13 mouse cellular contexts compared by ENCODE assay signal in genomic region chr14:45561681-45562080, GRCm38 (mm10). TPM values are rescaled to one million over a fixed set of nuclear protein-coding genes. Genes with fewer than 3 reads are reported as not detected.
DNase-seq lines count a peak whose midpoint lies in the region; TF ChIP-seq lines count a peak whose summit lies in the region.
"Had no signal": no experiment of that assay in that cellular context is flagged by ENCODE, and none has a peak within 500 bp of the region (broad histone marks: within the 10 kb centered on the region; RNA-seq: fewer than 3 reads in every experiment).

No protein-coding gene starts in this region.

- 91% methylated on average over 6 of the region's 6 CpGs for WGBS in midbrain, embryonic 10.5 days
- 63% methylated on average over 6 of the region's 6 CpGs for WGBS in kidney, adult 2 months

- H3K27me3 ChIP-seq in midbrain, embryonic 10.5 days (ENCODE audit: low read depth, poor library complexity, severe bottlenecking): peaks cover 18% of the 10 kb centered on the region
- no peaks in the 10 kb centered on the region for H3K27me3 ChIP-seq in kidney, adult 2 months (replicated peaks; ENCODE audit: control insufficient read depth, insufficient read depth, low read length)
- H3K27me3 ChIP-seq: liver, embryonic 13.5 days had no signal

- no peak for TF ChIP-seq POLR2A in kidney, adult 2 months (IDR thresholded peaks at IDR 0.05; ENCODE audit: low read depth, low read length)

- no peak overlapping the region for H3K27ac ChIP-seq in midbrain, embryonic 10.5 days (replicated peaks)
- no peak overlapping the region for H3K27ac ChIP-seq in kidney, adult 2 months (ENCODE audit: insufficient read depth, low read depth, low read length)
- H3K27ac ChIP-seq: hindbrain, embryonic 12.5 days; kidney, postnatal 0 days; liver, embryonic 13.5 days had no signal

- no peaks in the 10 kb centered on the region for H3K9me3 ChIP-seq in midbrain, embryonic 10.5 days (replicated peaks)
- H3K9me3 ChIP-seq: G1E; hindbrain, embryonic 12.5 days; liver, embryonic 13.5 days had no signal

- no peak overlapping the region for H3K4me3 ChIP-seq in midbrain, embryonic 10.5 days
- H3K4me3 ChIP-seq in kidney, adult 2 months (ENCODE audit: insufficient read depth, low read depth, low read length): no peak overlapping the region
- H3K4me3 ChIP-seq: hindbrain, embryonic 12.5 days; liver, embryonic 13.5 days had no signal

- peaks cover 16% of the 10 kb centered on the region for H3K4me1 ChIP-seq in midbrain, embryonic 10.5 days
- peaks cover 5% of the 10 kb centered on the region; the same call in 1 of the 2 replicates for H3K4me1 ChIP-seq in kidney, adult 2 months (ENCODE audit: control insufficient read depth, insufficient read depth, low read length)
- H3K4me1 ChIP-seq: liver, embryonic 13.5 days had no signal

- DNase-seq in layer of hippocampus, adult 11-12 months (ENCODE audit: low spot score): peak; percentile 58
- no peak for DNase-seq in layer of hippocampus, postnatal 25 days (ENCODE audit: extremely low spot score in 1 of 2, low spot score in 1 of 2)
- peak; percentile 49 for DNase-seq in MN1 (ENCODE audit: low spot score)
- DNase-seq in fat pad, adult 2 months (ENCODE audit: extremely low read depth, low read depth, low spot score): peak; percentile 61
- peak; percentile 48 to 51 for DNase-seq in layer of hippocampus, adult 8-10 months (ENCODE audit: low spot score in 2 of 2)
- no peak for DNase-seq in midbrain, embryonic 10.5 days (ENCODE audit: low spot score)
- no peak for DNase-seq in cerebellum, postnatal 36 days
- no peak for DNase-seq in kidney, adult 2 months
- DNase-seq: liver, embryonic 13.5 days had no signal

- no peaks in the 10 kb centered on the region for H3K36me3 ChIP-seq in midbrain, embryonic 10.5 days
- H3K36me3 ChIP-seq in kidney, adult 2 months (ENCODE audit: control insufficient read depth, insufficient read depth, low read length): no peaks in the 10 kb centered on the region
- H3K36me3 ChIP-seq: G1E; hindbrain, embryonic 12.5 days; liver, embryonic 13.5 days had no signal

- no peak for TF ChIP-seq CTCF in kidney, adult 2 months (conservative IDR thresholded peaks at IDR 0.05; ENCODE audit: insufficient read depth, insufficient read length, low read depth, low read length)

RNA-seq across cellular contexts. Expression of gene Fermt2, which starts 31.8 kb away (rescaled TPM):
- total RNA-seq in layer of hippocampus, postnatal 25 days (2021): 100 to 1,000 TPM; 106 to 112 TPM
- total RNA-seq in layer of hippocampus, adult 8-10 months (2022): 100 to 1,000 TPM in 3 of 4 experiments, 10 to 100 TPM in 1; 94.1 to 107 (median 101) TPM
- polyA plus RNA-seq in midbrain, embryonic 10.5 days (2016; fragmentation: Nextera tagmentation; extraction: Ambion mirVana): 72.8 and 82.8 TPM in 2 replicates
- 40.8 and 47.2 TPM in 2 replicates for polyA plus RNA-seq in kidney, adult 2 months (2012; rRNA removed)
- total RNA-seq: megakaryocyte progenitor cell, adult 5-6 weeks had no signal
- polyA plus RNA-seq: G1E had no signal

Comparison
In these comparisons a context has a peak if more than half of its experiments do, and no peak if none do; other contexts are left out.
1. DNase-seq: peak in layer of hippocampus, adult 11-12 months (single experiment), MN1 (single experiment), fat pad, adult 2 months (single experiment) and layer of hippocampus, adult 8-10 months (2 of 2); none in layer of hippocampus, postnatal 25 days (0 of 2), midbrain, embryonic 10.5 days (single experiment), cerebellum, postnatal 36 days (0 of 2) and kidney, adult 2 months (single experiment).